Mouse (Mus musculus) thymus, postnatal 25 days (tissue): ENCODE measurements around the gene Bcas1.

Experiments used
- DNase-seq: peaks from one replicate; pipeline ENCODE4 v3.0.0; 2022

Bcas1 gene

DNA sequence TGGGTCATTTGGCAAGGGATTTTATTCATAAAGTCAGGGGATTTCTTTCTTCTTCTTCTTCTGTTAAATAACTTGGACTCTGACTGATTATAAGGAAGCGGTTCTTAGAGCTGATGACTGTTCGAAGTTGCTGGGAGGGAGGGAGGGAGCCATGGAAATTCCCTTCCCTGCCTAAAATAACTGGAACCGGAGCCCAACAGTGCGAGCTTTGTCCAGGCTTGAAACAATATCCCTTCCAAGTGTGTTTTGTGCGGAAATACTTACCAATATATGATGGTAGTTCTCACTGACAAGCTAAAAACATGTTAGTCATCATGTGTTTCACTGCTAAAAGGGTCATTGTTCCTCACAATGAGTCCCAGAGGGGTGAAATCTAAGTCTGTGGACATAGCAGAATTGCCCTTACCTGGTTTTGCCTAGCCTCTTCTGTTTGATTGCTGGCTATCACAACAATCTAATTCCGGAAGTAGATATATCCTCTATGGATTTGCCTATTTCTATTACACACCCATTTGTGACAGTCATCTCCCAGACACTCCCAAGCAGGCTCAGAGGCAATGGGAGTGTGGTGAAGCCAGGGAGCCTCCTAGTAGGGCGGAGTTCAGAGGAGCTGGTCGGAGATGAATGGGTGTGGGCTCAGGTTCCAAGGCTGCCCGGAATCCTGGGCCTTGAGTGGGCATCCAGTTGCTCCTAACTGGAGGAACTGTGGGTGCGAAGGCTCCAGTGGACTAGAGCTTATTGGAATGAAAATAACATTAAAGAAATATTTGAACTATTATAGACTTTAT is 119.4 kb downstream of the Bcas1 start:
- no peak for DNase-seq

DNA sequence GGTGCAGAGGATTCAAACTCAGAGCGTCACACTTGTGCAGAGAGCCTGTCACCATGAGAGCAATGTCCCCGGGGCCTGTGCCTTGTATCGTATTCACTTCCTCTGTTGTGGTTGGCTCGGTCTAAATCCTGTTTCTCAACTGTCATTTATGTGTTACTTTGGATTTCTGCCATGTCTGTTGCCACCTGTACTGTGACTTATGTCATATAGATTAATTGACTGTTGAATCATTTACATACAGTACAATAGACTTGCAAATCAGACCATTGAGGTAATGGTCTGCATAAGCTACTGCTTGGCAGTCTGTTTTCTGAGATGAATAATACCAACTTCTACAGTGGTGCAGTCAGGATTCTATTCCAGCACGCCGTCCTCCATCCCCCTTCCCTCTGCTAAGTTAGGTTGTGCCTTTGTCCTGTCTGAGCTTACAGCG is 120.0 kb downstream of the Bcas1 start:
- peak; percentile 39 for DNase-seq

DNA sequence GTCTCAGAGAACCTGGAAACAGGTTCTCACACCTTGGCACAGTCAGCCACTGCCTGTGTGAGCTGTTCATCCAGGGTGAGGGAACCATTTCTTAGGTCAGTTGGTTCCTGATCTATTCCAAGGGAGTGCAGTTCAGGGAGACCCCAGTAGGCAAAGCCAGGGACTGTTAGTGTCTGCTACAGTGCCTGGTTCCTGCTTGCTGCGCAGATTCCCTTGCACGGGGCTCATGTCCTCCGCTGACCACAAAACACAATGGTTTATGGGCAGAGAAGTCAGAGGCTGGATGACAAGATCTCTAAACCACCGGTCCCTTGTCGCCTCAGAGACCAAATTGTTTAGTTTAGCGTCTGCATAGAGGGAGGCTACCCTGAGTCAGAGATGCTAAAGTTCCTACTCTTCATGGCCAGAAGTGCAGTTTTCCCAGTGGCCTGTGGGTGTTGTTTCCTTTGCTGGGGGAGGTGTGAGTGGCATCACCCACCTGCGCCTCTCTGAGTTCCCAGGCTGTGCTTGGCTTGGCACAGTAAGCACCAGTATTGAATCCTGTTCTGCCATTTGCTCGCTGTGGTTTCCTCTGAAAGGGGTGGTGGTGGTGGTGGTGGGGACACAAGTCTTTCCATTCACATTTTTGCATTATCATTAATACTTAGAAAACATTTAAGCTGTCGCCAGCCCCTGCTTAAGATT is 120.9 kb downstream of the Bcas1 start:
- no peak for DNase-seq

- no peak for DNase-seq
These were observed 122.9 kb downstream of the Bcas1 start for GRCm38 (mm10) chr2:170304766-170305165.

- no peak for DNase-seq
These were observed 124.0 kb downstream of the Bcas1 start for GRCm38 (mm10) chr2:170303595-170303994.

DNA sequence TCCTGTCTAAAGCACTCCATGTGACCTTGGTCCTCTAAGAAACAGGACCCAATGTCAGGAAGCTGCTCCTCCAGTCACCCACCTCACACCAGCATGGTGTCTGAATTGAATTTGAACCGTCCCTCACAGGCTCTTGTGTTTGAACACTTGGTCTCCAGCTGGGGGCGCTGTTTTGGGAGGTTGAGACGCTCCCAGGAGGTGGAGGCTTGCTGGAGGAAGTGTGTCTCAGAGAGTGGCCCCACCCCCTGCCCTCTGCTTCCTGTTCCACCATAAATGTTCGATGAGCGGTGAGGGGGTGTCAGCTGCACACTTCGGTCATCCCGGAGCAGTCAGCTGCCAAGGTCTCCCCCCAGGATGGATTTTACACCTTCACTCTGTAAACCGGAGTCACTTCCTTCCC is 124.8 kb downstream of the Bcas1 start:
- DNase-seq = no peak
